Mouse (Mus musculus): ENCODE data around the gene Slc25a11. TPM values are rescaled to one million over a fixed set of nuclear protein-coding genes. Genes with fewer than 3 reads are reported as not detected.

Slc25a11 gene
- polyA plus RNA-seq, 1 experiment from 2014 or later, result 158 TPM

GRCm38 (mm10) chr11:70649185-70649734 is 2.0 kb upstream of the Slc25a11 start:
- Histone ChIP-seq H3K4me1 (replicated peaks; ENCODE audit: control insufficient read depth, insufficient read depth, low read length) (peaks cover 51% of the 10 kb centered on the region), H3K36me3 (ENCODE audit: control insufficient read depth, insufficient read depth, low read length) (peaks cover 65% of the 10 kb centered on the region), H3K27me3 (replicated peaks; ENCODE audit: control insufficient read depth, insufficient read depth, low read length) (no peaks in the 10 kb centered on the region), H3K9me3 (ENCODE audit: control insufficient read depth, low read length) (no peaks in the 10 kb centered on the region), H3K27ac (ENCODE audit: low read depth) (peak overlapping the region; percentile 18; the same call in 1 of the 2 replicates), H3K4me3 (ENCODE audit: low read depth, low read length) (no peak overlapping the region; the same call in 1 of the 2 replicates), H3K4me2 (ENCODE audit: low read length) (peak overlapping the region; percentile 99), H3K9ac (ENCODE audit: low read length) (no peak overlapping the region; the same call in 1 of the 2 replicates)
- ATAC-seq (replicated peaks; ENCODE audit: low FRiP score, low TSS enrichment, low read depth) (no peak), DNase-seq (ENCODE audit: low spot score) (no peak)
- 75% methylated on average over 8 of the region's 8 CpGs for WGBS

- WGBS, result 72% methylated on average over 4 of the region's 4 CpGs
- peaks cover 73% of the 10 kb centered on the region for H3K36me3 ChIP-seq (ENCODE audit: control insufficient read depth, insufficient read depth, low read length)
These were observed 1.2 kb upstream of the Slc25a11 start for GRCm38 (mm10) chr11:70648512-70648911.

GRCm38 (mm10) chr11:70647716-70648420 is 589 bp upstream of the Slc25a11 start:
- Histone ChIP-seq H3K27me3 (replicated peaks; ENCODE audit: control insufficient read depth, insufficient read depth, low read length) (no peaks in the 10 kb centered on the region), H3K36me3 (ENCODE audit: control insufficient read depth, insufficient read depth, low read length) (peaks cover 71% of the 10 kb centered on the region), H3K9me3 (ENCODE audit: control insufficient read depth, low read length) (no peaks in the 10 kb centered on the region), H3K4me3 (ENCODE audit: low read depth, low read length) (peak overlapping the region; percentile 77), H3K9ac (ENCODE audit: low read length) (peak overlapping the region; percentile 72), H3K4me2 (ENCODE audit: low read length) (peak overlapping the region; percentile 99), H3K27ac (ENCODE audit: low read depth) (peak overlapping the region; percentile 96), H3K4me1 (replicated peaks; ENCODE audit: control insufficient read depth, insufficient read depth, low read length) (peaks cover 51% of the 10 kb centered on the region)
- 4% methylated on average over 28 of the region's 28 CpGs for WGBS
- DNase-seq (ENCODE audit: low spot score) (peak; percentile 72), ATAC-seq (replicated peaks; ENCODE audit: low FRiP score, low TSS enrichment, low read depth) (peak; percentile 25)

More at GRCm38 (mm10) chr11:70648512-70648911, 1.2 kb upstream of the Slc25a11 start:
- DNase-seq (ENCODE audit: low spot score), result no peak
- H3K27ac ChIP-seq (ENCODE audit: low read depth), result peak overlapping the region; percentile 96; the same call in 1 of the 2 replicates
- ATAC-seq (replicated peaks; ENCODE audit: low FRiP score, low TSS enrichment, low read depth), result no peak
- H3K4me3 ChIP-seq (ENCODE audit: low read depth, low read length), result peak overlapping the region; percentile 77
- no peaks in the 10 kb centered on the region for H3K9me3 ChIP-seq (ENCODE audit: control insufficient read depth, low read length)
- peaks cover 51% of the 10 kb centered on the region for H3K4me1 ChIP-seq (replicated peaks; ENCODE audit: control insufficient read depth, insufficient read depth, low read length)
- H3K4me2 ChIP-seq (ENCODE audit: low read length), result peak overlapping the region; percentile 99
- no peaks in the 10 kb centered on the region for H3K27me3 ChIP-seq (replicated peaks; ENCODE audit: control insufficient read depth, insufficient read depth, low read length)
- H3K9ac ChIP-seq (ENCODE audit: low read length), result peak overlapping the region; percentile 72

- peaks cover 54% of the 10 kb centered on the region for H3K36me3 ChIP-seq (ENCODE audit: control insufficient read depth, insufficient read depth, low read length)
- no peaks in the 10 kb centered on the region for H3K27me3 ChIP-seq (replicated peaks; ENCODE audit: control insufficient read depth, insufficient read depth, low read length)
- H3K4me2 ChIP-seq (ENCODE audit: low read length), result peak overlapping the region; percentile 96
- H3K4me1 ChIP-seq (replicated peaks; ENCODE audit: control insufficient read depth, insufficient read depth, low read length), result peaks cover 36% of the 10 kb centered on the region
- H3K9me3 ChIP-seq (ENCODE audit: control insufficient read depth, low read length), result no peaks in the 10 kb centered on the region
- WGBS, result 31% methylated on average over 3 of the region's 3 CpGs
- peak overlapping the region; percentile 77 for H3K4me3 ChIP-seq (ENCODE audit: low read depth, low read length)
- H3K9ac ChIP-seq (ENCODE audit: low read length), result peak overlapping the region; percentile 82
- peak overlapping the region; percentile 74 for H3K27ac ChIP-seq (ENCODE audit: low read depth)
- ATAC-seq (replicated peaks; ENCODE audit: low FRiP score, low TSS enrichment, low read depth) (no peak), DNase-seq (ENCODE audit: low spot score) (no peak)
These were observed 1.1 kb downstream of the Slc25a11 start for GRCm38 (mm10) chr11:70646259-70646555.

- ATAC-seq (replicated peaks; ENCODE audit: low FRiP score, low TSS enrichment, low read depth), result no peak
- H3K36me3 ChIP-seq (ENCODE audit: control insufficient read depth, insufficient read depth, low read length), result peaks cover 49% of the 10 kb centered on the region
- H3K4me1 ChIP-seq (replicated peaks; ENCODE audit: control insufficient read depth, insufficient read depth, low read length), result peaks cover 30% of the 10 kb centered on the region
- peak overlapping the region; percentile 82 for H3K9ac ChIP-seq (ENCODE audit: low read length)
- no peaks in the 10 kb centered on the region for H3K27me3 ChIP-seq (replicated peaks; ENCODE audit: control insufficient read depth, insufficient read depth, low read length)
- H3K9me3 ChIP-seq (ENCODE audit: control insufficient read depth, low read length), result no peaks in the 10 kb centered on the region
- peak overlapping the region; percentile 77 for H3K4me3 ChIP-seq (ENCODE audit: low read depth, low read length)
- WGBS, result 90% methylated on average over 12 of the region's 12 CpGs
- peak overlapping the region; percentile 96 for H3K4me2 ChIP-seq (ENCODE audit: low read length)
- H3K27ac ChIP-seq (ENCODE audit: low read depth), result peak overlapping the region; percentile 74; the same call in 1 of the 2 replicates
- DNase-seq (ENCODE audit: low spot score), result no peak
These were observed 1.6 kb downstream of the Slc25a11 start for GRCm38 (mm10) chr11:70645461-70646258.

GRCm38 (mm10) chr11:70644564-70645103 is 2.6 kb downstream of the Slc25a11 start:
- Histone ChIP-seq H3K9me3 (ENCODE audit: control insufficient read depth, low read length) (no peaks in the 10 kb centered on the region), H3K27me3 (replicated peaks; ENCODE audit: control insufficient read depth, insufficient read depth, low read length) (no peaks in the 10 kb centered on the region), H3K9ac (ENCODE audit: low read length) (no peak overlapping the region), H3K4me3 (ENCODE audit: low read depth, low read length) (no peak overlapping the region), H3K27ac (ENCODE audit: low read depth) (no peak overlapping the region), H3K36me3 (ENCODE audit: control insufficient read depth, insufficient read depth, low read length) (peaks cover 39% of the 10 kb centered on the region), H3K4me1 (replicated peaks; ENCODE audit: control insufficient read depth, insufficient read depth, low read length) (peaks cover 27% of the 10 kb centered on the region), H3K4me2 (ENCODE audit: low read length) (no peak overlapping the region)
- DNase-seq (ENCODE audit: low spot score) (no peak), ATAC-seq (replicated peaks; ENCODE audit: low FRiP score, low TSS enrichment, low read depth) (no peak)
- WGBS, result 96% methylated on average over 8 of the region's 8 CpGs

- Histone ChIP-seq H3K4me2 (ENCODE audit: low read length) (no peak overlapping the region), H3K27me3 (replicated peaks; ENCODE audit: control insufficient read depth, insufficient read depth, low read length) (no peaks in the 10 kb centered on the region), H3K36me3 (ENCODE audit: control insufficient read depth, insufficient read depth, low read length) (peaks cover 24% of the 10 kb centered on the region), H3K4me1 (replicated peaks; ENCODE audit: control insufficient read depth, insufficient read depth, low read length) (peaks cover 12% of the 10 kb centered on the region), H3K27ac (ENCODE audit: low read depth) (no peak overlapping the region), H3K9me3 (ENCODE audit: control insufficient read depth, low read length) (no peaks in the 10 kb centered on the region), H3K4me3 (ENCODE audit: low read depth, low read length) (no peak overlapping the region), H3K9ac (ENCODE audit: low read length) (no peak overlapping the region)
- no peak for DNase-seq (ENCODE audit: low spot score)
- ATAC-seq (replicated peaks; ENCODE audit: low FRiP score, low TSS enrichment, low read depth), result no peak
- 89% methylated on average over 6 of the region's 6 CpGs for WGBS
These were observed 4.2 kb downstream of the Slc25a11 start for GRCm38 (mm10) chr11:70643051-70643450.

- H3K36me3 ChIP-seq (ENCODE audit: control insufficient read depth, insufficient read depth, low read length), result peaks cover 24% of the 10 kb centered on the region
- H3K4me3 ChIP-seq (ENCODE audit: low read depth, low read length), result no peak overlapping the region
- no peak overlapping the region for H3K27ac ChIP-seq (ENCODE audit: low read depth)
- H3K9me3 ChIP-seq (ENCODE audit: control insufficient read depth, low read length), result no peaks in the 10 kb centered on the region
- no peak overlapping the region for H3K9ac ChIP-seq (ENCODE audit: low read length)
- DNase-seq (ENCODE audit: low spot score) (no peak), ATAC-seq (replicated peaks; ENCODE audit: low FRiP score, low TSS enrichment, low read depth) (no peak)
- 83% methylated on average over 7 of the region's 7 CpGs for WGBS
- H3K27me3 ChIP-seq (replicated peaks; ENCODE audit: control insufficient read depth, insufficient read depth, low read length), result no peaks in the 10 kb centered on the region
- peaks cover 9% of the 10 kb centered on the region for H3K4me1 ChIP-seq (replicated peaks; ENCODE audit: control insufficient read depth, insufficient read depth, low read length)
- H3K4me2 ChIP-seq (ENCODE audit: low read length), result no peak overlapping the region
These were observed 6.0 kb downstream of the Slc25a11 start for GRCm38 (mm10) chr11:70641241-70641640.
